19 mouse cellular contexts compared by ENCODE assay signal in genomic region chr4:111799892-111800291, GRCm38 (mm10).
"Had no signal": no experiment of that assay in that cellular context is flagged by ENCODE, and none has a peak within 500 bp of the region (broad histone marks: within the 10 kb centered on the region; RNA-seq: fewer than 3 reads in every experiment).

No protein-coding gene starts in this region.

- H3K27ac ChIP-seq: kidney, postnatal 0 days; left cerebral cortex, adult 2 months; liver, embryonic 15.5 days; macrophage; midbrain, embryonic 12.5 days; midbrain, embryonic 15.5 days; neural tube, embryonic 12.5 days; neural tube, embryonic 15.5 days; stomach, embryonic 15.5 days had no signal

- H3K4me1 ChIP-seq: liver, embryonic 15.5 days; midbrain, embryonic 12.5 days; midbrain, embryonic 15.5 days; neural tube, embryonic 12.5 days; neural tube, embryonic 15.5 days; stomach, embryonic 15.5 days had no signal

- H3K4me3 ChIP-seq: left cerebral cortex, adult 2 months; liver, embryonic 15.5 days; midbrain, embryonic 12.5 days; midbrain, embryonic 15.5 days; neural tube, embryonic 12.5 days; neural tube, embryonic 15.5 days; stomach, embryonic 15.5 days had no signal

- ATAC-seq: intestine, postnatal 0 days; lung, postnatal 0 days; midbrain, embryonic 15.5 days had no signal

- H3K36me3 ChIP-seq: liver, embryonic 15.5 days; midbrain, embryonic 12.5 days; midbrain, embryonic 15.5 days; neural tube, embryonic 12.5 days; neural tube, embryonic 15.5 days; stomach, embryonic 15.5 days had no signal

- H3K9ac ChIP-seq: liver, embryonic 15.5 days; lung, embryonic 14.5 days; midbrain, embryonic 12.5 days; midbrain, embryonic 15.5 days; neural tube, embryonic 12.5 days; neural tube, embryonic 15.5 days; stomach, embryonic 15.5 days had no signal

- H3K4me2 ChIP-seq: liver, embryonic 15.5 days; lung, embryonic 14.5 days; midbrain, embryonic 12.5 days; midbrain, embryonic 15.5 days; neural tube, embryonic 12.5 days; neural tube, embryonic 15.5 days; stomach, embryonic 15.5 days had no signal

- DNase-seq: kidney, adult 2 months; kidney, postnatal 36 days; layer of hippocampus, postnatal 36 days; lung, embryonic 14.5 days; right cerebral cortex, adult 18-20 months; right cerebral cortex, postnatal 14 days; right cerebral cortex, postnatal 4 days; thymus, postnatal 25 days had no signal

- H3K27me3 ChIP-seq: liver, embryonic 15.5 days; midbrain, embryonic 12.5 days; midbrain, embryonic 15.5 days; neural tube, embryonic 12.5 days; neural tube, embryonic 15.5 days; stomach, embryonic 15.5 days had no signal

- H3K9me3 ChIP-seq: liver, embryonic 15.5 days; midbrain, embryonic 12.5 days; midbrain, embryonic 15.5 days; neural tube, embryonic 12.5 days; neural tube, embryonic 15.5 days; stomach, embryonic 15.5 days had no signal
